Mouse (Mus musculus) liver, embryonic 14.5 days (tissue): ENCODE results near the gene Cela3a.

Source experiments
- CTCF ChIP-seq: IDR thresholded peaks from 2 replicates; pipeline ENCODE4 v1.5.1; 2016; ENCODE audit warnings: antibody characterized with exemption, low read depth, control low read depth
- EP300 ChIP-seq: IDR thresholded peaks from 2 replicates; pipeline ENCODE4 v1.6.1; 2016; ENCODE audit warnings: antibody characterized with exemption, low read depth

GRCm38 (mm10) chr4:137375314-137376278, 34.0 kb downstream of the Cela3a start:
- TF ChIP-seq CTCF (no peak), EP300 (no peak)
